Mouse (Mus musculus): ENCODE results near the gene BC048679.

GRCm38 (mm10) chr7:81489649-81490048, 8.4 kb downstream of the BC048679 start:
- TF ChIP-seq CTCF (IDR thresholded peaks at IDR 0.05; ENCODE audit: low read depth, low read length) (no peak), POLR2A (IDR thresholded peaks at IDR 0.05; ENCODE audit: borderline replicate concordance, low read depth, low read length) (no peak)
